Mouse (Mus musculus) cerebellum, adult 2 months (tissue): ENCODE data around the gene Gjc2.

Experiments
- CTCF ChIP-seq: fragments of 200-500 bp; IDR thresholded peaks from 2 replicates; pipeline ENCODE4 v1.5.1; 2011; ENCODE audit warnings: low read depth, mild to moderate bottlenecking, control low read depth, low read length, moderate library complexity, borderline replicate concordance; ENCODE audit not compliant: insufficient read depth
- POLR2A ChIP-seq: fragments of 200-500 bp; IDR thresholded peaks from 2 replicates; pipeline ENCODE4 v1.6.1; 2011; ENCODE audit warnings: low read length, control low read depth, borderline replicate concordance; ENCODE audit not compliant: insufficient read depth

DNA sequence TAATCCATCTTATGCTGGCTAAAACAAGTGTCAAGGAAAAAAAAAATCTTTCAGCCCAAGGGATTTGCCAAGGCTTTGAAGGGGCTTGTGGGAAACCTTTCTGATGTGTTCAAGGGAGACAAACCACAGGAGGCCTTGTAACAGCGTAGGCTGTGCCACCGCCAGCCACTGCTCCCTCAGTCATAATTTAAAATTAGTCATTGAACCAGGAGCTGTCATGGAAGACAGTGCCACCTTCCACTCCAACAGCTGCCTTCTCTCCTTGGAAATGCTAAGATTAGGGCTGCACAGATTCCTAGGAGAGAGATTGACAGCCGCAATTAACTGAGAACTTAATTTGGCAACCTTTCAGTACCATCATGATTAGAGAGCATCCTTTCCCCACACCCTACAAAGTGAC, 33.7 kb downstream of the Gjc2 start:
- TF ChIP-seq CTCF (no peak), POLR2A (no peak)
